Mouse (Mus musculus): ENCODE results near the gene Shisa2.

Gene Shisa2

DNA sequence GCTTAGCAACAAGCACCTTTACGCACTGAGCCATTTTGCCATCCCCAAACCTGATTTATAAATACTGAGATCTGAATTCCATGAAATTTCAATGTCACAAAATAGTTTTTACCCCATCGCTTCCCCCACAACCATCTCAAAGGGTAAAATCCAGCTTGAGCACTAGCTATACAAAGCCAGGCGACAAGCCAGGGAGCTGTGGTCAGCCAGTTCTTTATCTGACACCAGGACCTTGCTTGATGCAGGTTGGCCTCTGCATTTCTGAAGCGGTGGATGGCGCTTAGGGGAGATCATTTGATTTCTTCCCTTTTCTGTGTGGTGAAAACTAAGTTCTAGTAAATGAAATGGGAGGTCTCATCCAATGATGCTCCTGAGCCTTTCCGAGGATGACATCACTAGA lies 7.0 kb downstream of the Shisa2 start:
- DNase-seq: no peak

DNA sequence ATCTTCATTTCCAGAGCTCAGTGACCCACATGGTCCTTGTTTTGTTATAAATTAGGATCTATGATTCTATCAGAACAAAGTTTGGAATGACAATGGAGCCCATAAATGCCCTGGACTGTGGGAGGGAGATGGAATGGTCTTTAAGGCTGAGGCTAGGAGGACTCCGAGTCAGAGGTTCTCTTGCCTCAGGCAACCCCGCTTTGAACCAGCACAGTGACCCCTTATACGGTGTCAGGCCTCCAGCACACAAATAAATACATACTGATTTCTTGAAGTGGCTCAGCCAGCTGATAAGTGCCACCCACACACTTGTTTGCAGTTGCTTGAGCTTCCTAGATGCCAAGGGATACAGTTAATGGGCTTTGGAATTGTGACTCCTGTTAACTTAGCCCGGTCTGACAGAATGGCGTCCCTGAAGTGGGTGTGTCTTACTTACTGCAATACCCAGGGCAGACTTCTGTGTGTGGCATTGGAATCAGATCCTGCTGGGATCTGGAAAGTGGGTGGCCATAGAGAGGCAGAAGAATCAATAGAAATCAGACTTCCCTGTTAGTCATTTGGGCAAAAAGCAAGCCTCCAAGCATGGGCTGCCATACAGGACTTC lies 8.3 kb downstream of the Shisa2 start:
- DNase-seq: no peak

DNA sequence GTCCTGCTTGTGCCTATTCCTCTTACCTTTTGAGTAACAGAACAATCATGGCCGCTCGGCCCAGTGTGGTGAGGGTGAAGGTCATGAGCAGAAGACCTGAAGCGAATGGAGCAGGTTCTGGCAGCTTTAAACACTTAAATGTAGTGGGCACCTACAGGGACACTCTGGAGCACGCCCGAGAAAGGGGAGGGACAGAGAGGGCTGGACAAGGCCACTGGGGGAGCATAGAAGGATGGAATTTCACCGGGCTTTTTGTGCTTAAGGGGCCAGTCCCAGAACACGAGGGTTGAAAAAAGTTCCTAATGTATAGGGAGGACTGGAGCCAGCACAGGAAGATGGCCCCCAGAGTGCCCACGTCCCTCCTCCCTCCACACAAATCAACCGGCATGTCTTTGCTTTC lies 8.9 kb downstream of the Shisa2 start:
- DNase-seq: no peak

DNA sequence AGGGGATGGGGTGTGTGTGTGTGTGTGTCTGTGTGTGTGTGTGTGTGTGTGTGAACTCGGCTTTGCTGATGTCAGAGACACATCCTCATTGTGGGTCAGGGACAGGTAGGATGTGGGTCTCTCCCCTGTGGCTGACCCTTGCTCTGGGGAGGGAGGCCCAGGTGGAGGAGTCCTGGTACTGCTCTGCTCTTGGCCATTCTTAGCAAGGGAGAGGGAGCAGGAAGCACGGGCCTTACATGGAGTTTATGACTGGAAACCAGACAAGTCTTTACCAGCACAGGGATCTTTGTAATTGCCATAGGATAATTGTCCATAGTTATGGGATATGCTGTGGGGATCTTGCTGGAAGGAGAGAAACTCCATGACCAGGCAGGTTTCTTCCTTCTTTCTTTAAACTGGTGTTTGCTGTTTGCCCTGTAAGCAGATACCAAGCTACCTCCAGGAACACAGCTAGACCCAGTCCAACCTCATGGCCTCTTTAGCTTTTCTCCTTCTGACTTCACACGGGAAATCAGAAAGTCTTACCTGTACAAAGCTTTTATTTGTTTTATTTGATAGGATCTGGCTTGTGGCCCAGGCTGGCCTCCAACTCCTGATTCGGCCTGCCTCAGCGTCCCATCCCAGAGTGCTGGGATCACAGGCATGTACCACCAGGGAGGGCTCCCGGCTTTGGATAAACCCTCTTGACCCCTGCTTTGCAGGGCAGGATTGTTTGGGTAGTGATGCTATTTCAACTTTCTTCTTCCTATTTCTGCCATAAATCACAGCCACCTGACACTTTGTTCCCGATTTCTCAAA lies 14.0 kb downstream of the Shisa2 start:
- DNase-seq: no peak

DNA sequence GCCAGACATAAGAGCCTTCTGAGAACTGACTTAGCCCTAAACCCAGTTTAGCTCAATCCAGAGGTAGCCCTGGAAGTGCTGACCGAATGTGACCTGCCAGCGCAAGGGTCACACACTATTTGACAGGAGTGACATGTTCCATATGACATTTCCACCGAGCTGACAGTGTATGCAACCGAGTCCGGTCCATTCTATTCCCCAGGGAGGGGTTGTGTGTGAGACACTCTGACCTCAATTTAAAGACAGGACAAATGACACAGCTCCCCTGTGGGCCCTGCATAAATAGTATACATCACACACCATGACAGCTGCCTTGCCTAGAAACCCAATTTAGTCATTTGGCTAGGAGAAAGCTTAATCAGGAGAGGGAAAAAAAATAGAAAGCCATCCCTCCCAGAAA lies 16.7 kb downstream of the Shisa2 start:
- DNase-seq: no peak

DNA sequence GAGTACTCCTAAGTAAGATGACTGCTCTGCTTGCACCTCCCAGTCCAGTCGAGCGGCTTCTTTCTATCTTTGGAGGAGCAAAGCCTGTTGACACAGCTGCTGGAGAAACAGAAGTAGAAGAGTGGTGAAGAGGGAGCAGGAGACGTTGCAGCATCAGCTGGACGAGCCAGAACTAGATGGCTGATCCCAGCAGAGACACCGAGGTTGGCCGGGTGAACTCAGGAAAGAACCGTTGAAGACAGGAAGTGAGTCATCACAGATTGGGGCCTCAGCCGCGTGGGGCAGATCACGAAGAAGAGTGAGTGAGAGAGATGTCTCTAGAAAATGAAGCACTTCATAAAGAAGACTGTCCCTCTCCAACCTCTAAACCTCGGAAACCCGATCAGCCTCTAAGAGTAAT lies 18.5 kb downstream of the Shisa2 start:
- peak in 1 of 2 experiments; percentile 44 for DNase-seq

DNA sequence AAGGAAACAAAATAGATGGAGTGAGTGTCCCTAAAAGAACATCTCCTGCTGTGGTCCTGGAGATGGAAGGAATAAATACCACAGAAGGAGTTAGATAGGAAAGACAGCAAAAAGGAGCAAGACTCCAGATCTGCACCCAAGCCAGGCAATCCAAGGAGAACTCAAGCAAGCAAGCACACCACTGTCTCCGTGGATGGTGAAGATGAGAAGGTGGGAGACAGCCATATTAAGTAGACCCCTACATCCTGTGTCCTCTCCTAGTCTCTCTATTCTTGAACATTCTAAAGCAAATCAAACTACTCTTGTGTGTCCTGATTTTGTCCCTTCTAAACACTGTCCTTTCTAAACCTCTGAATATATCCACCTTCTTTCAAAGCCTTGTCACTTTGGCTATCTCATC lies 19.1 kb downstream of the Shisa2 start:
- no peak for DNase-seq

DNA sequence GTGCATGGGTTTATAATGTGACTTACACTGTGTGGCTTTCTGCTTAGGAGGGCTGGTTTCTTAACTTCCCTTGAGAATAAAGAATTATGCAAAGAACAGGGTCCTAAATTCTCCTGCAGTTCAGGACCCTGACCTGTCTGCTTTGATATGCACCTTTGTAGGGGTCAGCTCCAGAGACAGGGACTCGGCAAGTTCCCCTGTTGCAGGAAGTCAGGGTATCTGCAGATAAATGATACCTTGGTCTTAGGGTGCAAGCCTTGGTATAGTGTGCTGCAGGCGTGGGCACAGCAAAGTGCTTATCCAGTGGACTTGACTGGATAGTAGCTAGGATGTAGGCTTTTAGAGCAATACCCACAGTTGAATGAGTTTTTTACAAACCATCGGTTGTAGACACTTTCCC lies 19.8 kb downstream of the Shisa2 start:
- no peak for DNase-seq

DNA sequence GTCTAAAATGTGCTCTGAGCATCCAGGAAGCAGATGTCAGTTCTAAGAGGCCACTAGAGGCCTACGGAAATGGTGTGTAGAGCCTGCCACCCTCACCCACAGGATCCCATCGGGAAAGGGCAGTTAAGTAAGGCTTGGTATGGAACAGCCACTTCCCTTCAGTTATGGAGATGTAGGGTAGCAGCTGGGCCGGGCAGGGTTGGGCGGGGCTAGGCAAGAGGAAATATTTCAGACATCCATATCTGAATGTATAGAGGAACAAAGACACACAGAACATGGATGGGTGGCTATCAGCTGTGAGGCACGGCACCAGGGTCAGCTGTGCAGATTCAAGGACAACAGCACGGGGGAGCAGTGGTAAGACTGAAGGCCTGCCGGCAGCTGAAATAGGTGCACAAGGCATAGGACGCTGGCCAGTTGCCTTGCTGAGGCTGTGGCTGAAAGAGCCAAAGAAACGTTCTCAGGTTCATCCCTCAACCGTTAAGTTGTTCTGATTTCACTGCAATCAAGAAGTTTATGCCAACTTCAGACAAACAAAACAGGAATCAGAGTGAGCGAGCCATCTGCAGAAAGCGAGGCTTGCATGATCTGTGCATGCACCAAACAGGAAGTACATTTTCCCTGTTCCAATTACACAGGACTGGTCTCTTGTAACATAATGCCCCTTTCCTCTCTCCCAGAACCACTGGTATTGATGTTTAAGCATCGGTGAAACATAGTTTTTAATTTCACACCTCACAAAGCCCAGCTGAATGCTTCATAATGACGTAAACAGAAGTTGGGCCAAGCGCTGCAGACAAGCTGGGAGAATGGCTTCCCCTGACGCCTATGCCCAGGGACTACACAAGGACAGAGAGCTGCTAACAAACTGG lies 22.0 kb downstream of the Shisa2 start:
- no peak for DNase-seq

DNA sequence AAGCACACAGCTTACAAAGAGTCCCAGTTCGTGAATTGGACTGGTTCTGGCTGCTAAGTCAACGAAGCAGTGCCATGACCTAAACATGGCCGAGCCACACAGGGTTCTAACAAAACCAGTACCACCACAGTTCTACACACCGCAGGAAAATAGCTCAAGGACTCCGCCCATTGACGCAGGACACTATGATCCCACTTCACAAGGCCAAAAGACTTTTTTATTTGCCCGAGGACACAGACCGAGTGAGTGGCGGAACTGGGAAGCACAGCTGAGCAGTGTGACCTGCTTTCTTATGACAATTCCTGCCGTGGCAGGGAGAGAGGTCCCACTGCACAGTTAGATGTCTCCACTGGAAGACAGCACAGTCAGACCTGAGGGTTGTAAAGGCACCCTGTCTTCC lies 23.5 kb downstream of the Shisa2 start:
- DNase-seq: no peak

DNA sequence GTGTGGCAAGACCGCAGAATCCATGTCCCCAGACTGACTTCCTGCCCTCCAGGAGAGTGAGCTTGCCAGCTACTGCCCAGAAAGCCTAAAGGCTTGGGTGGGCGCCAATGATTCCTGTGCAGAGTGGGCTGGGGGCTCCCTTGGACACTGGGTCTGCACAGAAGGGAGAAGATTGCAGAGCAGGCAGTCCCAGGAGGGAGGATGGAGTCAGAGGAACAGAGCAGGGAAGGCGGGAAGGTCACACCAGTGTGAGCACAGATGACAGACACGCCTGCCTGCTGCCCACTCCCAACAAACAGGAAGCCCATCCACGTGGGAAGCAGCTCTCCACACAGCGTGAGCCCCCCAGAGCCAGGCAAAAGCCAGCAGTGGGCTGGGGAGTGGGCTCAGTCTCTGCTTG lies 24.2 kb downstream of the Shisa2 start:
- DNase-seq: no peak

DNA sequence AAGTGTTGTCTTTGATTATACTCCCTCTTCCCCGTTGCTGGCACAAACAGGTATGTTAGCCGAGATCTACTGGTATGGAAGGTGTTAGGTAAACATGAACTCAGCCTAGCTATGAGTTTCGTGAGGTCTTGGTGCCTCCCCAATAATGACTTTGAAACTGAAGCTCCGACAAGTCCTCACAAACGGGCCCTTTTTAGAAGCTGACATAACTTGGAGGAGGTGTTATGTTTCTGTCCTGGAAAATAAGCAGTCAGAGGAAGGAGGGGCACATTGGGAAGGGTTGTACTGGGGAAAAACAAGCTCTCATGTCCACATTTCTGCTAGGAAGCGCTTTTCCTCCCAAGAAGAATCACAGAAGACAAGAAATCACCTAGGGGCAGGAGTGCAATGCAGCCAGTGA lies 31.5 kb downstream of the Shisa2 start:
- DNase-seq: no peak

DNA sequence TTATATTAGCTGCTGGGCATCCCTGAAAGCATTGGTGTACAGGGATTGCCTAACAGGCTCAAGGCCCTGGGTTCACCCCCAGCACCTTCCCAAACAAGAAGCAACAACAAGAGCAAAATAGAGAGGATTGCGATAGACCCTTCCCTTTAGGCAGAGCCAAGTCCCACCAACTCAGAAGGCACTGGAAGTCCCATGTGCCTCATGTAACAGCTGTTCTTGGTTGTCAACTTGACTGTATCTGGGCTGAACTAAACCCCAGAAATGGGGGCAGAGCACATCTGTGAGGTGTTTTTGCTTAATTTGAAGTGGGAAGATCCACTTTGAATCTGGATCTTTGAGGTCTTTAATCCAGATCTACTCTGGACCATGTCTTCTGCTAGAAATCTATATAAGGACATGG lies 32.0 kb downstream of the Shisa2 start:
- no peak for DNase-seq

DNA sequence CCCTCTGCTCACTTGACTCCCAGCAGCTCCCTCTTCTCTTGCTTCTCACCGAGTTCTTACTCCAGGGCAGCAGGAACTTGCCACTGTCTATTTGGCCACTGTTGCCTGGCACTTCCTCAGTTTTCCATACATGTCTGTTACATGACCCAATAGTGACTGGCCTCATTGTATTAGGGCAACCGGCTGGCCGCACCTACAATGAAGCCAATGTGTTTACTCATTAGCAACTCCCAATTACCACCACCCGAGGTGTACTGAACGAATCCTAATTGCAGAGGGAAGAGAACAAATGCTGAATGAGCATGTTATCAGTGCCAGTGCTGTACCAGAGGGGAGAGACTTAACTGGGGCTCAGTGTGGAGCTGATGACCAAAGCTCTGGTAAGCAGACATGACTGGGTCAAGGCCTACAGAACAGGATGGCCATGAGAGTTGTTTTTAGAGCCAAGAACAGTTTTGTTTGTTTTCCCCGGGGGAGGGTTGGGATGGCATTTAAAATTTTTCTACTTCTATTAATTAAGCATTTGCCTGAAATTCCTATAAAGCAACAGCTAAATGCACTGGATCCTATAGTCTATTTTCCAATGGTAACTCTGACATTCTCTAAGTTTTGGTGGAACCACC lies 47.9 kb downstream of the Shisa2 start:
- no peak for DNase-seq

DNA sequence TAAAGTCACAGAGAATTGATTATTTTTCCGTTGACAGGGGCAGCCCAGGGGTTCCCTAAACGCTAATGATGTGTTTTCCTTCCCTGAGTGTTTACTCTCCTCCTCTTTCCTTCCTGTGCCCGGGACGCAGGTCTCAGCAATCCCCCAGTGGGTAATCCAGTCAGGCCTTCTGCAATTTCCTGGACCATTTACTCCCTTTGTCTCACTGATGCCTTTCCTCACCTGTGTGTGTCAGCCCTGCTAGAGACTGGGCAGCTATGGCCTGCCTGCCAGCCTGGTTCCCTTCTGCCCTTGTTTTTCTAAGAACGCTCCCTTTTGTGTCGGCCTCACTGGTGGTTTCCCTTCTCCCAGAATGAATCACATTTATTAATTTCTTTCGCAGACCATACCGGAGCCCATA lies 49.4 kb downstream of the Shisa2 start:
- DNase-seq: no peak

DNA sequence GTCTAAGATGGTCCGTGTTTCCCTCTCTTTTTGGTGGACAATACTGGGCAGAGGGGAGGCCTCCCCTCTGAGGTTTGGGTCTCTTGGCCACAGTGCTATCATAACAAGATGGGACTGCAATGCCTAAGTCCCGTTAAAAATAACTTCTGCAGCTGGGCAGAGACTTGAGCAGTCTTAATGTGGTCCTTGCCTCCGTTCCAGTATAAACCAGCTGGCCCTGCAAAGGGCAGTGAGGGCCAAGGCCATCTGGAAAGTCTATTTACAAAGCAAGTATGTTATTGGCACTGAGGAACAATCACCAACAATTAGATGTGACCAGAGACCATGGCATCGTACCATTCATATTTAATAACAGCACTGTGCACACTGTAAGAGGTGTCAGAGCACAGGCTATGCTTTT lies 50.2 kb downstream of the Shisa2 start:
- DNase-seq: no peak

DNA sequence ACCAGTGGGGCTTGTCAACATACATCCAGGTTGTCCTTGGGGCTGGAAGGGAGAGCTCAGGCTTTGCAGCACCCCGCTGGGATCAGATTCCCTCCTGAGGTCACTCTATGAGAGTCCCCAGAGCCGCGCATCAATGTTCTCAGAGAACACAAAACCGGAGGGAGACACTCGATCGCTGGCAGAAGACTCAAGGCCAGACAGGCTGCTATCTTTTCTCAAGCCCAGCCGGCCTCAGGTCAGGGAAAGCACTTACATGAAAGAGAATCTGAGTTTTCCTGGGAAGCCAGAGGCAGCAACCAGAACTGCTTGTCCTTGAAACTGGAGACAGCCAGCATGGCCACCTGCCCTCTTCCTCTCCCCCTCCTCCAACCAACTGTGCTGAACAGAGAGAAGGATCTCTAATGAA lies 52.5 kb downstream of the Shisa2 start:
- DNase-seq: no peak

Measured in kidney, postnatal 25 days (tissue).